Mouse (Mus musculus) MEL (cell line): Measurements from ENCODE around the gene Cfap77. TPM values are rescaled to one million over a fixed set of nuclear protein-coding genes. Genes with fewer than 3 reads are reported as not detected.

Experiments
- DNase-seq: peaks from one replicate; pipeline ENCODE4 v3.0.0; 2011; ENCODE audit warnings: low read depth, low spot score
- H3K27ac ChIP-seq: 2 replicates; pipeline ENCODE4 v1.5.1; 2012; ENCODE audit warnings: low read depth, mild to moderate bottlenecking, control low read depth, low read length, moderate library complexity; ENCODE audit not compliant: control insufficient read depth
- H3K27me3 ChIP-seq, 2 experiments: fragments of 150-350 bp in 1 of 2; sonication (generic) in 1 of 2; 2 replicates each; pipeline ENCODE4 v1.6.1; 2012; ENCODE audit warnings: low read length in 2 of 2, mild to moderate bottlenecking in 2 of 2, improper control_type of control experiment in 1 of 2, moderate library complexity in 1 of 2; ENCODE audit not compliant: insufficient read depth in 2 of 2, control insufficient read depth in 1 of 2
- H3K36me3 ChIP-seq, 2 experiments: 2 replicates each; pipeline ENCODE4 v1.6.1; 2012 to 2014; ENCODE audit warnings: low read length in 2 of 2, improper control_type of control experiment in 1 of 2, inconsistent platforms in 1 of 2, mild to moderate bottlenecking in 1 of 2; ENCODE audit not compliant: insufficient read depth in 2 of 2, control insufficient read depth in 1 of 2
- H3K4me1 ChIP-seq, 2 experiments: fragments of 150-350 bp in 1 of 2; sonication (generic) in 1 of 2; 2 replicates each; pipeline ENCODE4 v1.6.1; 2012; ENCODE audit warnings: low read length in 2 of 2, improper control_type of control experiment in 1 of 2, mild to moderate bottlenecking in 1 of 2; ENCODE audit not compliant: insufficient read depth in 2 of 2, control insufficient read depth in 1 of 2
- H3K4me3 ChIP-seq, 2 experiments: fragments of 150-350 bp in 1 of 2; sonication (generic) in 1 of 2; 2 replicates each; pipeline ENCODE4 v1.5.1; 2012; ENCODE audit warnings: low read depth in 2 of 2, low read length in 2 of 2, mild to moderate bottlenecking in 2 of 2, moderate library complexity in 2 of 2, control low read depth in 1 of 2, improper control_type of control experiment in 1 of 2; ENCODE audit not compliant: control insufficient read depth in 1 of 2, insufficient read depth in 1 of 2
- H3K79me2 ChIP-seq: 2 replicates; pipeline ENCODE4 v1.6.1; 2012; ENCODE audit warnings: mild to moderate bottlenecking, low read length, moderate library complexity; ENCODE audit not compliant: control insufficient read depth, poor library complexity, insufficient read depth
- H3K9ac ChIP-seq: 2 replicates; pipeline ENCODE4 v1.6.1; 2012; ENCODE audit warnings: low read depth, mild to moderate bottlenecking, control low read depth, low read length, moderate library complexity; ENCODE audit not compliant: control insufficient read depth, poor library complexity, severe bottlenecking
- H3K9me3 ChIP-seq: fragments of 150-350 bp; sonication (generic); replicated peaks from 2 replicates; pipeline ENCODE4 v1.6.1; 2012; ENCODE audit warnings: mild to moderate bottlenecking, low read length, improper control_type of control experiment, moderate library complexity; ENCODE audit not compliant: insufficient read depth
- CHD2 ChIP-seq: IDR thresholded peaks from 2 replicates; pipeline ENCODE4 v1.6.1; 2011; ENCODE audit warnings: low read length, improper control_type of control experiment
- CTCF ChIP-seq, 3 experiments: IDR thresholded peaks in 2 of 3; conservative IDR thresholded peaks in 1 of 3; 2 replicates each; pipeline ENCODE4 v1.5.1; 2011 to 2012; ENCODE audit warnings: low read length in 3 of 3, low read depth in 2 of 3, mild to moderate bottlenecking in 2 of 3, improper control_type of control experiment in 1 of 3, inconsistent platforms in 1 of 3, mixed read lengths in 1 of 3, moderate library complexity in 1 of 3; ENCODE audit not compliant: control insufficient read depth in 1 of 3, insufficient read depth in 1 of 3, poor library complexity in 1 of 3, severe bottlenecking in 1 of 3
- EP300 ChIP-seq, 2 experiments: IDR thresholded peaks; 2 replicates each; pipeline ENCODE4 v1.6.1; 2011; ENCODE audit warnings: improper control_type of control experiment in 2 of 2, low read length in 2 of 2, low read depth in 1 of 2, mild to moderate bottlenecking in 1 of 2
- HCFC1 ChIP-seq: IDR thresholded peaks from 2 replicates; pipeline ENCODE4 v1.6.1; 2012; ENCODE audit warnings: low read depth, mild to moderate bottlenecking, inconsistent platforms, low read length, improper control_type of control experiment, moderate library complexity
- JUND ChIP-seq: IDR thresholded peaks from 2 replicates; pipeline ENCODE4 v1.6.1; 2011; ENCODE audit warnings: low read depth, mild to moderate bottlenecking, improper control_type of control experiment, low read length
- MAFK ChIP-seq: IDR thresholded peaks from 2 replicates; pipeline ENCODE4 v1.6.1; 2011; ENCODE audit warnings: low read depth, mild to moderate bottlenecking, low read length, improper control_type of control experiment, borderline replicate concordance
- MEF2A ChIP-seq: IDR thresholded peaks from 2 replicates; pipeline ENCODE4 v1.6.1; 2014; ENCODE audit warnings: low read depth, mild to moderate bottlenecking, inconsistent platforms, low read length, improper control_type of control experiment; ENCODE audit not compliant: poor library complexity, insufficient replicate concordance, severe bottlenecking; ENCODE audit errors: extremely low read depth
- MXI1 ChIP-seq: IDR thresholded peaks from 2 replicates; pipeline ENCODE4 v1.6.1; 2011; ENCODE audit warnings: mild to moderate bottlenecking, low read depth, low read length, improper control_type of control experiment
- NRF1 ChIP-seq: IDR thresholded peaks from 2 replicates; pipeline ENCODE4 v1.6.1; 2014; ENCODE audit warnings: low read depth, mild to moderate bottlenecking, inconsistent platforms, low read length, improper control_type of control experiment, moderate library complexity; ENCODE audit not compliant: poor library complexity, insufficient read depth, severe bottlenecking
- POLR2AphosphoS2 ChIP-seq: IDR thresholded peaks from 2 replicates; pipeline ENCODE4 v1.6.1; 2011; ENCODE audit warnings: low read length, improper control_type of control experiment
- POLR2AphosphoS5 ChIP-seq: IDR thresholded peaks from 2 replicates; pipeline ENCODE4 v1.6.1; 2012; ENCODE audit warnings: low read depth, borderline replicate concordance, mild to moderate bottlenecking, inconsistent platforms, low read length, moderate library complexity, mixed read lengths
- RCOR1 ChIP-seq: IDR thresholded peaks from 2 replicates; pipeline ENCODE4 v1.6.1; 2012; ENCODE audit warnings: low read depth, mild to moderate bottlenecking, inconsistent platforms, low read length, improper control_type of control experiment
- SIN3A ChIP-seq: IDR thresholded peaks from 2 replicates; pipeline ENCODE4 v1.6.1; 2012; ENCODE audit warnings: low read length, improper control_type of control experiment, inconsistent platforms
- SMC3 ChIP-seq: IDR thresholded peaks from 2 replicates; pipeline ENCODE4 v1.6.1; 2011; ENCODE audit warnings: low read depth, low read length, improper control_type of control experiment
- USF2 ChIP-seq, 2 experiments: IDR thresholded peaks; 2 replicates each; pipeline ENCODE4 v1.6.1; 2011 to 2012; ENCODE audit warnings: improper control_type of control experiment in 2 of 2, low read length in 2 of 2, borderline replicate concordance in 1 of 2, inconsistent platforms in 1 of 2, low read depth in 1 of 2, mild to moderate bottlenecking in 1 of 2; ENCODE audit not compliant: insufficient read depth in 1 of 2
- ZC3H11A ChIP-seq: IDR thresholded peaks from 2 replicates; pipeline ENCODE4 v1.6.1; 2012; ENCODE audit warnings: low read depth, mild to moderate bottlenecking, inconsistent platforms, low read length, improper control_type of control experiment
- ZKSCAN1 ChIP-seq: IDR thresholded peaks from 2 replicates; pipeline ENCODE4 v1.6.1; 2012; ENCODE audit warnings: low read depth, mild to moderate bottlenecking, inconsistent platforms, low read length, improper control_type of control experiment, moderate library complexity
- ZMIZ1 ChIP-seq: IDR thresholded peaks from 2 replicates; pipeline ENCODE4 v1.6.1; 2012; ENCODE audit warnings: low read depth, mild to moderate bottlenecking, inconsistent platforms, low read length, improper control_type of control experiment, moderate library complexity
- ZNF384 ChIP-seq: IDR thresholded peaks from 2 replicates; pipeline ENCODE4 v1.6.1; 2012; ENCODE audit warnings: low read depth, mild to moderate bottlenecking, inconsistent platforms, low read length, improper control_type of control experiment
- polyA plus RNA-seq, 2 experiments: library from polyadenylated mRNA; stranded (reverse) in 1 of 2; unstranded in 1 of 2; fragments of >175 nt in 1 of 2; fragments of >200 nt in 1 of 2; gene quantifications; 2 replicates each; pipeline versions ENCODE4 v1.2.1 to v1.2.4; 2012; ENCODE audit warnings: low replicate concordance in 2 of 2, low read depth in 1 of 2; ENCODE audit not compliant: insufficient read length in 2 of 2, insufficient read depth in 1 of 2, missing spikeins in 1 of 2
- total RNA-seq: library from RNA; depleted of rRNA; stranded (reverse); fragments of 300-350 nt; gene quantifications from 2 replicates; pipeline ENCODE4 v1.2.3, GENCODE M21; 2012

Cfap77 gene
- total and polyA plus RNA-seq, 3 experiments: 1.1 to 2.4 TPM; not detected in 1

- Histone ChIP-seq H3K4me3 (no peak overlapping the region), H3K9me3 (no peaks in the 10 kb centered on the region), H3K9ac (no peak overlapping the region), H3K27ac (no peak overlapping the region), H3K27me3 (no peaks in the 10 kb centered on the region), H3K4me1 (no peaks in the 10 kb centered on the region), H3K79me2 (no peaks in the 10 kb centered on the region), H3K36me3 (peaks cover 4 to 15% of the 10 kb centered on the region in 2 experiments; a peak in 3 of 4 replicates)
- no peak for TF ChIP-seq ZC3H11A
- TF ChIP-seq CHD2: no peak
- no peak for TF ChIP-seq RCOR1
- TF ChIP-seq POLR2AphosphoS5: no peak
- no peak for TF ChIP-seq USF2 (IDR thresholded peaks at IDR 0.05; ENCODE audit: borderline replicate concordance in 1 of 2, insufficient read depth in 1 of 2, low read depth in 1 of 2, low read length in 2 of 2)
- TF ChIP-seq ZKSCAN1: no peak
- TF ChIP-seq HCFC1: no peak
- no peak for TF ChIP-seq ZNF384
- TF ChIP-seq CTCF (IDR thresholded peaks at IDR 0.05 in 2 of 3, conservative IDR thresholded peaks at IDR 0.05 in 1 of 3; ENCODE audit: control insufficient read depth in 1 of 3, insufficient read depth in 1 of 3, low read depth in 2 of 3, low read length in 3 of 3, poor library complexity in 1 of 3, severe bottlenecking in 1 of 3): no peak
- no peak for TF ChIP-seq MXI1
- TF ChIP-seq SIN3A: no peak
- TF ChIP-seq NRF1: no peak
- no peak for TF ChIP-seq MAFK
- TF ChIP-seq MEF2A: no peak
- TF ChIP-seq EP300 (IDR thresholded peaks at IDR 0.05; ENCODE audit: low read depth in 1 of 2, low read length in 2 of 2): no peak
- TF ChIP-seq POLR2AphosphoS2: no peak
- no peak for TF ChIP-seq JUND
- no peak for DNase-seq
Observed at GRCm38 (mm10) chr2:28884914-28885313, 170.0 kb downstream of the Cfap77 start.

GRCm38 (mm10) chr2:28882826-28883485 lies 171.9 kb downstream of the Cfap77 start:
- Histone ChIP-seq H3K9ac (no peak overlapping the region), H3K4me3 (no peak overlapping the region), H3K4me1 (no peaks in the 10 kb centered on the region), H3K27ac (no peak overlapping the region), H3K79me2 (no peaks in the 10 kb centered on the region), H3K27me3 (no peaks in the 10 kb centered on the region), H3K9me3 (no peaks in the 10 kb centered on the region), H3K36me3 (peaks cover 4 to 15% of the 10 kb centered on the region in 2 experiments; a peak in 3 of 4 replicates)
- DNase-seq: no peak
- TF ChIP-seq POLR2AphosphoS5 (no peak), SMC3 (no peak), ZMIZ1 (no peak), SIN3A (no peak), JUND (no peak), MAFK (no peak), POLR2AphosphoS2 (no peak), ZC3H11A (no peak), CTCF (IDR thresholded peaks at IDR 0.05 in 2 of 3, conservative IDR thresholded peaks at IDR 0.05 in 1 of 3; ENCODE audit: control insufficient read depth in 1 of 3, insufficient read depth in 1 of 3, low read depth in 2 of 3, low read length in 3 of 3, poor library complexity in 1 of 3, severe bottlenecking in 1 of 3) (no peak), NRF1 (no peak), ZKSCAN1 (no peak)
